Mouse (Mus musculus): ENCODE measurements at regions not wholly inside any gene's neighbourhood (a gene's known extent, or its start where the extent isn't known, plus 50 kb on each side); places are given as distances from the start of the nearest gene placed in this dataset.

- DNase-seq (ENCODE audit: low spot score): no peak
Measured at GRCm38 (mm10) chr4:47870010-47870637, 174.8 kb upstream of the Nr4a3 start.

- no peak for DNase-seq (ENCODE audit: low spot score)
Measured at GRCm38 (mm10) chr4:47870638-47871019, 174.3 kb upstream of the Nr4a3 start.

- DNase-seq (ENCODE audit: low spot score): peak; percentile 50
Measured at GRCm38 (mm10) chr4:47881560-47881959, 163.4 kb upstream of the Nr4a3 start.

- peak; percentile 12 for DNase-seq (ENCODE audit: low spot score)
Measured at GRCm38 (mm10) chr4:47882076-47882475, 162.9 kb upstream of the Nr4a3 start.

GRCm38 (mm10) chr4:47899579-47899978, 145.4 kb upstream of the Nr4a3 start:
- DNase-seq (ENCODE audit: low spot score): no peak

- no peak for DNase-seq (ENCODE audit: low spot score)
Measured at GRCm38 (mm10) chr4:47902749-47903148, 142.2 kb upstream of the Nr4a3 start.

- no peak for DNase-seq (ENCODE audit: low spot score)
Measured at GRCm38 (mm10) chr4:47912259-47912658, 132.7 kb upstream of the Nr4a3 start.

- DNase-seq (ENCODE audit: low spot score): no peak
Measured at GRCm38 (mm10) chr4:47919576-47919975, 125.4 kb upstream of the Nr4a3 start.

GRCm38 (mm10) chr4:47931464-47931863, 113.5 kb upstream of the Nr4a3 start:
- no peak for DNase-seq (ENCODE audit: low spot score)

- no peak for DNase-seq (ENCODE audit: low spot score)
Measured at GRCm38 (mm10) chr4:47933526-47933925, 111.4 kb upstream of the Nr4a3 start.

- DNase-seq (ENCODE audit: low spot score): no peak
Measured at GRCm38 (mm10) chr4:47935547-47935946, 109.4 kb upstream of the Nr4a3 start.

GRCm38 (mm10) chr4:47936470-47937125, 108.4 kb upstream of the Nr4a3 start:
- no peak for DNase-seq (ENCODE audit: low spot score)

GRCm38 (mm10) chr4:47947869-47948573, 96.9 kb upstream of the Nr4a3 start:
- DNase-seq (ENCODE audit: low spot score): no peak

GRCm38 (mm10) chr4:47948789-47949188, 96.2 kb upstream of the Nr4a3 start:
- DNase-seq (ENCODE audit: low spot score): no peak

GRCm38 (mm10) chr4:47954576-47955305, 90.2 kb upstream of the Nr4a3 start:
- DNase-seq (ENCODE audit: low spot score): no peak

GRCm38 (mm10) chr4:47964630-47965029, 80.3 kb upstream of the Nr4a3 start:
- DNase-seq (ENCODE audit: low spot score): no peak

GRCm38 (mm10) chr4:47971861-47972260, 73.1 kb upstream of the Nr4a3 start:
- no peak for DNase-seq (ENCODE audit: low spot score)

- no peak for DNase-seq (ENCODE audit: low spot score)
Measured at GRCm38 (mm10) chr4:47979579-47980313, 65.2 kb upstream of the Nr4a3 start.
